Mouse (Mus musculus): Measurements from ENCODE around the gene Fgfr1op. TPM values are rescaled to one million over a fixed set of nuclear protein-coding genes. Genes with fewer than 3 reads are reported as not detected.

Fgfr1op gene
- polyA plus RNA-seq, 1 experiment from 2014 or later = 41.4 TPM

Other genes starting within 250 kb of the Fgfr1op start
- gene Tagap, start 239.5 kb upstream of the Fgfr1op start, polyA plus RNA-seq (2014; fragmentation: Nextera tagmentation; extraction: Ambion mirVana) = 0.75 and 1.5 TPM in 2 replicates
- gene Rsph3a, start 219.9 kb upstream of the Fgfr1op start, polyA plus RNA-seq (2014; fragmentation: Nextera tagmentation; extraction: Ambion mirVana) = 58.5 and 60.9 TPM in 2 replicates
- gene Gm49673, start 17.7 kb upstream of the Fgfr1op start, polyA plus RNA-seq (2014; fragmentation: Nextera tagmentation; extraction: Ambion mirVana) = 0.13 TPM in 1 of 2 replicates, not detected in the other
- 30.8 and 35.5 TPM in 2 replicates for gene Rnaset2a, start 17.4 kb upstream of the Fgfr1op start, polyA plus RNA-seq (2014; fragmentation: Nextera tagmentation; extraction: Ambion mirVana)
- gene Ccr6, start 70.5 kb downstream of the Fgfr1op start, polyA plus RNA-seq (2014; fragmentation: Nextera tagmentation; extraction: Ambion mirVana) = 0.46 and 0.71 TPM in 2 replicates
- gene Mpc1, start 117.4 kb downstream of the Fgfr1op start, polyA plus RNA-seq (2014; fragmentation: Nextera tagmentation; extraction: Ambion mirVana) = 182 and 183 TPM in 2 replicates
- 63.5 and 77.2 TPM in 2 replicates for gene Sft2d1, start 145.6 kb downstream of the Fgfr1op start, polyA plus RNA-seq (2014; fragmentation: Nextera tagmentation; extraction: Ambion mirVana)
- gene Prr18, start 172.0 kb downstream of the Fgfr1op start, polyA plus RNA-seq (2014; fragmentation: Nextera tagmentation; extraction: Ambion mirVana) = 0.69 and 0.83 TPM in 2 replicates
- 0.24 and 0.88 TPM in 2 replicates for gene T2, start 190.5 kb downstream of the Fgfr1op start, polyA plus RNA-seq (2014; fragmentation: Nextera tagmentation; extraction: Ambion mirVana)

Measured in stomach, embryonic 14.5 days (tissue).